Mouse (Mus musculus) bone marrow, adult 2 months (tissue): ENCODE measurements around the gene Fbxo11.

Source experiments
- CTCF ChIP-seq: fragments of 200-500 bp; IDR thresholded peaks from 2 replicates; pipeline ENCODE4 v1.5.1; 2011; ENCODE audit warnings: low read length, control low read depth; ENCODE audit not compliant: control insufficient read depth, insufficient read depth
- POLR2A ChIP-seq: fragments of 200-500 bp; IDR thresholded peaks from 2 replicates; pipeline ENCODE4 v1.6.1; 2011; ENCODE audit warnings: low read depth, mild to moderate bottlenecking, control low read depth, low read length, borderline replicate concordance; ENCODE audit not compliant: control insufficient read depth

GRCm38 (mm10) chr17:88062860-88063580 lies 2.1 kb downstream of the Fbxo11 start:
- no peak for TF ChIP-seq CTCF
- no peak for TF ChIP-seq POLR2A
